17 mouse cellular contexts compared by ENCODE assay signal in the genomic region with DNA sequence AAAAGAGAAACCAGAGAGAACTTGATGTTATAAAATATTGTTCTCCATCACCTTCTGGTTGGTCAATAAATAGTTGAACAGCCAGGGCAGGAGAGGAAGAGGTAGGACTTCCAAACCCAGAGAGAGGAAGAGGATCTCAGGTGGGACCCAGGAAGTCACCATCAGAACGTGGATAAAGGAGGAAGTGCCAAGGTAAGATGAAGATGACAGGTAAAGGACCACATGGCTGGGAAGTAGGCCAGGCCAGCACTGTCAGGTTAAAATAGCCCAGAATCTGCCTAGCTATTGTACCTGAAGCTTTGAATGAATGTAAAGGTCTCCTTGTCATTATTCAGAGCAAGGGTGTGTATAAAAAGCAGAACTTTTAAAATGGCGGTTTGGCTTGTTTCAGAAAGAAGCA.
"Had no signal": no experiment of that assay in that cellular context is flagged by ENCODE, and none has a peak within 500 bp of the region (broad histone marks: within the 10 kb centered on the region; RNA-seq: fewer than 3 reads in every experiment).

No protein-coding gene starts in this region.

- DNase-seq: kidney, adult 9 months; kidney, postnatal 36 days; layer of hippocampus, adult 9-11 months; layer of hippocampus, postnatal 36 days; lung, embryonic 14.5 days; lung, postnatal 10 days; lung, postnatal 4 days; retina, postnatal 1 day; right cerebral cortex, postnatal 4 days; spleen, adult 18-20 months had no signal

- H3K27ac ChIP-seq: kidney, postnatal 0 days; limb, embryonic 15.5 days; liver, embryonic 15.5 days; midbrain, embryonic 10.5 days; midbrain, embryonic 15.5 days; neural tube, embryonic 13.5 days had no signal

- H3K4me1 ChIP-seq: limb, embryonic 15.5 days; midbrain, embryonic 10.5 days; midbrain, embryonic 15.5 days; neural tube, embryonic 13.5 days had no signal

- H3K4me3 ChIP-seq: limb, embryonic 15.5 days; liver, embryonic 15.5 days; midbrain, embryonic 10.5 days; midbrain, embryonic 15.5 days; neural tube, embryonic 13.5 days had no signal

- ATAC-seq: intestine, postnatal 0 days; midbrain, embryonic 15.5 days had no signal

- H3K4me2 ChIP-seq: limb, embryonic 15.5 days; liver, embryonic 15.5 days; lung, embryonic 14.5 days; midbrain, embryonic 15.5 days; neural tube, embryonic 13.5 days had no signal

- H3K27me3 ChIP-seq: limb, embryonic 15.5 days; midbrain, embryonic 15.5 days; neural tube, embryonic 13.5 days had no signal

- H3K9ac ChIP-seq: limb, embryonic 15.5 days; liver, embryonic 15.5 days; lung, embryonic 14.5 days; midbrain, embryonic 15.5 days; neural tube, embryonic 13.5 days had no signal

- H3K9me3 ChIP-seq: limb, embryonic 15.5 days; liver, embryonic 15.5 days; midbrain, embryonic 10.5 days; midbrain, embryonic 15.5 days; neural tube, embryonic 13.5 days had no signal

- H3K36me3 ChIP-seq: midbrain, embryonic 15.5 days had no signal
